Mouse (Mus musculus) gastrocnemius, postnatal 14 days (tissue): Measurements from ENCODE around the gene Fbxo24. TPM values are rescaled to one million over a fixed set of nuclear protein-coding genes. Genes with fewer than 3 reads are reported as not detected.
A peak's percentile ranks its signal among the peaks of the same experiment; 100 is the strongest.
"Not testable (repeated sequence)": the region's sequence is repeated elsewhere in the genome, so short reads cannot be mapped to it uniquely, and the experiment has no call there.

ENCODE experiments used
- DNase-seq: peaks from one replicate; pipeline ENCODE4 v3.0.0; 2021; ENCODE audit warnings: mixed read lengths
- intact Hi-C: fragments of 180-260 bp; cut with DNase I; formaldehyde crosslinking; loops from one replicate; pipeline ENCODE4 v1.15.1; 2025; ENCODE audit warnings: low total_unique reads
- total RNA-seq, 2 experiments: library from RNA; stranded (reverse); gene quantifications; 2 replicates each; pipeline ENCODE4 v1.2.3; 2021

The Fbxo24 gene
- total RNA-seq, 2 experiments from 2014 or later = 0.27 TPM; not detected in 1

GRCm38 (mm10) chr5:137645091-137645651, 16.4 kb upstream of the Fbxo24 start:
- DNase-seq = no peak

GRCm38 (mm10) chr5:137644484-137644883, 15.7 kb upstream of the Fbxo24 start:
- intact Hi-C loops = no loop called here
- DNase-seq = no peak

More at GRCm38 (mm10) chr5:137645091-137645651, 16.4 kb upstream of the Fbxo24 start:
- intact Hi-C loops = no loop called here

GRCm38 (mm10) chr5:137642886-137643285, 14.1 kb upstream of the Fbxo24 start:
- DNase-seq = no peak
- intact Hi-C loops = no loop called here

DNA sequence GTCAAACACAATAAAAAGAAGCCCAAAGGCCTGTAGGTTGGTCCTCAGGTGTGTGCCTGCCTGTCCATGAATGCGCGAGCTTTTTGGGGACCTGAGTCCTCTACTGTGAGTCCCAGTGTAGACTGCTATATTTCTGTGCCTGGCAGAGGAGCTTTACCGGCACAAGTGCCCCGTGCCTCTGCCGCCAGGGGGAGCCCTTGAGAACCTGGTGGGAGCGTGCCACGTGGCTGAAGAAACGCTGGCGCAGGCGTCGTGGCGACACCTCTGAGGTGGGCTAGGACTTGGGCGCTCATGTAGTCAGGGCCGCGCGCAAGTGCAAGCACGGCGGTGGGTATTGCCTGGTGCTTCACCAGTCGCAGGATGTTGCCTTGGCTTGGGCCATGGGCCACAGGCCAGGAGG, 12.3 kb upstream of the Fbxo24 start, which contains the start of gene Sap25:
Gene Sap25 (plus strand): TSS at position 281 of the 400 bp plus-strand sequence.
- intact Hi-C loops = no loop called here
- no peak for DNase-seq

GRCm38 (mm10) chr5:137639472-137639871, 10.7 kb upstream of the Fbxo24 start:
- DNase-seq = no peak
- intact Hi-C loops = loop anchor here (10.0 kb wide), 1 partner anchor 115 kb away; no protein-coding TSS in a partner anchor

- intact Hi-C loops = loop anchor here (10.0 kb wide), 1 partner anchor 109 kb away; no protein-coding TSS in a partner anchor
- no peak for DNase-seq
Measured at GRCm38 (mm10) chr5:137633397-137634084, 4.7 kb upstream of the Fbxo24 start.

DNA sequence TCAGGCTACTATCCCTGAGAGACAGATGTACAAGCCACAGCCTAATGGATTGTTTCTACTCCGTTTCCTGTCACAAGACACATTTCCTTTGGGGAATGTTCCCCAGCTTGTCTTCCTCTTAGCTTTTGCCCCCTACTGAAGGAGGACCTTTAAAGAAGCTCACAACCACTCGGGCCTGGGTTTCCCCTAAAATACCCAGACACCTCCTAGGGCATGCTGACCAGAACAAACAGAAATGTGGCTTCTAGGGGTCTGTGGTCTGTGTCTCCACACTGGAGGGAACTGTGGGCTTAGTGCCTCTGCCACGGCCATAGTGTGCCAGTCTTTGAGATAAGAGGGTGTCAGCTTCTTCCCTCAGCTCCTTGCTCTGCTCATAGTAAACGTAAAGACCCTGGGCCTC, 2.8 kb upstream of the Fbxo24 start:
- no peak for DNase-seq
- intact Hi-C loops = loop anchor here (10.0 kb wide), 1 partner anchor 107 kb away; no protein-coding TSS in a partner anchor

- intact Hi-C loops = loop anchor here (10.0 kb wide), 1 partner anchor 106 kb away; no protein-coding TSS in a partner anchor
- DNase-seq = no peak
Measured at GRCm38 (mm10) chr5:137631171-137631570, 2.4 kb upstream of the Fbxo24 start.

GRCm38 (mm10) chr5:137630602-137631001, 1.8 kb upstream of the Fbxo24 start:
- intact Hi-C loops = loop anchor here (10.0 kb wide), 1 partner anchor 106 kb away; no protein-coding TSS in a partner anchor

GRCm38 (mm10) chr5:137629906-137630545, 1.2 kb upstream of the Fbxo24 start:
- intact Hi-C loops = loop anchor here (10.0 kb wide), 1 partner anchor 105 kb away; no protein-coding TSS in a partner anchor
- no peak for DNase-seq

More at GRCm38 (mm10) chr5:137630602-137631001, 1.8 kb upstream of the Fbxo24 start:
- DNase-seq = no peak

DNA sequence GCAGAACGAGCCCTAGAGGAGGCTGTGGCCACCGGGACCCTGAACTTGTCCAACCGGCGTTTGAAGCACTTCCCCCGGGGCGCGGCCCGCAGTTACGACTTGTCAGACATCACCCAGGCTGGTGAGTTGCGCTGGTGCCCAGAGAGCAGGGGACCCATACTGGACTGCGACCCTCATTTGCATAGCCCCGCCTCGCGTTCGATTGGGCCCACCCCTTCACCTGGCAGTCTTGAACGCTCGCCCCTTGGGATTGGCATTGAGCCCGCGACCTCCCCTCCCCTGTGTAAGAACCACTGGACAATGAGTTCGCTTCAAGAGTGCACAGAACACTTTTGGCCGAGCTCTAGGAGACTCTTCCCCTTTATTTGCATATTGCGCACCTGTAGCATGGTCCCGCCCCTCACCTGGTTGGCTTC, 512 bp upstream of the Fbxo24 start:
- DNase-seq = no peak
- intact Hi-C loops = no loop called here

- intact Hi-C loops = no loop called here
- no peak for DNase-seq
Measured at GRCm38 (mm10) chr5:137627991-137628390, 811 bp downstream of the Fbxo24 start.

DNA sequence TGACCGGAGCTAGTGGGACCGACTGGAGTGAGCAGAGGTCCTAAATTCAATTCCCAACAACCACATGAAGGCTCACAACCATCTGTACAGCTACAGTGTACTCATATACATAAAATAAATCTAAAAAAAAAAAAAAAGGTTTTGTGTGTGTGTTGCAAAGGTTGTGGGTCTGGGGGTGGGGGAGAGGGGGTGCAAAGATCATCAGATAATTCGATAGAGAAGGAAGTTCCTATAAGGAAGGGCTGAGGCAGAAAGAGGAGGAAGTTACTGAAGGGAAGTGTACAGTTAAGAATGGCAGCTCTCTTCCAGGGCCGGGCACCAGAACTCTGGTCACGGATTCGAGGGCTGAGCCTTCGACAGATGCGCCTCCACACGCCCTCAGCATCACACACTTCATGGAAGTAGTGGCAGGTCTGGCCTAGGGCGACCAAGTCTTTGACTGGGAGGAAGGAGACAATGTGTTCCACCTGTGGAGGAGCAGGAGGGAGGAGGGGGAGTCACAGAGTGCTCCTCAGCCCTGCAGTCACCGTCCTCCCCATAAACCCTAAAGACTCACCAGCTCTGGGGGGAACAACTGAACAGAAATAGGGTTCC, 4.8 kb downstream of the Fbxo24 start:
- intact Hi-C loops = loop anchor here (2.0 kb wide), 1 partner anchor 21 kb away; no protein-coding TSS in a partner anchor
- no peak for DNase-seq

- intact Hi-C loops = no loop called here
- DNase-seq = no peak
Measured at GRCm38 (mm10) chr5:137615347-137615746, 13.5 kb downstream of the Fbxo24 start.

DNA sequence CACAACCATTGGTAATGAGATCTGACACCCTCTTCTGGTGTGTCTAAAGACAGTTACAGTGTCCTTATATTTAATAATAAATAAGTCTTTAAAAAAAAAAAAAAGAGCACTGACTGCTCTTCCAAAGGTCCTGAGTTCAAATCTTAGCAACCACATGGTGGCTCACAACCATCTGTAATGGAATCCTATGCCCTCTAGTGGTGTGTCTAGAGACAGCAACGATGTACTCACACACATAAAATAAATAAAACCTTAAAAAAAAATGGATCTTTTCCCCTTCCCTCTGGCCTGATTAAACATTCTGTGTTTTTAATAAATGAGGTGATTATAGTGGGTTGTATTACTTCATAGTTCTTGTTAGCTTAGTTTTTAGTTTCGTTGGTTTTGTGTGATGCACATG, 13.9 kb downstream of the Fbxo24 start:
- DNase-seq, intact Hi-C loops: not testable (repeated sequence)

DNA sequence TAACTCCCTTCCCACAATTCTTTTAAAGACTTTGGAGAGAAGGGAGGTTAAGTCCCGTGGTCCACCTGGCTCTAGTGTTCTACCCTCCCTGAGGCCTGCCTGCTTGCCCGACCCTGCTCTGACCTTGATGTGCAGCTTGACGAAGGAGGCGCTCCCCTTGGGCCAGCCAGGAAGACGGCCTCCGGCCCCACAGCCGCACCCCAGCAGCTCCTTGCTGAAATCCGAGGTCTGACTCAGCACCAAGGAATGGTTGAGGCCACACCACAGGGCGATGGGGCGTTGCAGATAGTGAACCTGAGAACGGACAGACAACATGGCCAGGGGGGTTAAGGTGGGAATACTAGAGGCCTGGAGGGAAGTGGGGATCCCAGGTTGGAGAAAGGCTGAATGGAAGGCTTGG, 15.3 kb downstream of the Fbxo24 start, which contains the start of gene Pcolce:
Gene Pcolce (minus strand): TSS at position 235 of the 400 bp plus-strand sequence.
- intact Hi-C loops = no loop called here

DNA sequence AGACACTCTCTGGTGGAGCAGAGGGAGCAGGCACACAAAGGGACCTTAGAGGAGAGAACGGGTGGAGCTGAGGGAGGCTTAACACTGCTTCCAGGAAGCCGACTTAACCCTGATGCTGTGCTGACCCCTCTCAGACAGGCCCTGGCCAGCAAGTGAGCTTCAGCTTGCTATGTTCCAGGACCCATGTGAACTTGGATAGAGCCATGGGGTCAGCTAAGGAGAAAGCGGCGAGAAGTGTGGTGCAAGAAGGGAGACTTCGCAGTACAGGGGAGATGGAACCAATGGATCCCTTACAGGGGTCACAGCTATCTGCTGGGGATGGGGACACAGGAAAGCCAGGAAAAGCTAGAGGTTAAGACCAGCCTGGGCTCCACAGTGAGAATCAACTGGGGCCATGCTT, 15.7 kb downstream of the Fbxo24 start:
- intact Hi-C loops = no loop called here
- no peak for DNase-seq

More for the DNA sequence above, 15.3 kb downstream of the Fbxo24 start, which contains the start of gene Pcolce:
- peak; percentile 58 for DNase-seq

GRCm38 (mm10) chr5:137611245-137611602, 17.6 kb downstream of the Fbxo24 start:
- DNase-seq = peak; percentile 89
- intact Hi-C loops = no loop called here

DNA sequence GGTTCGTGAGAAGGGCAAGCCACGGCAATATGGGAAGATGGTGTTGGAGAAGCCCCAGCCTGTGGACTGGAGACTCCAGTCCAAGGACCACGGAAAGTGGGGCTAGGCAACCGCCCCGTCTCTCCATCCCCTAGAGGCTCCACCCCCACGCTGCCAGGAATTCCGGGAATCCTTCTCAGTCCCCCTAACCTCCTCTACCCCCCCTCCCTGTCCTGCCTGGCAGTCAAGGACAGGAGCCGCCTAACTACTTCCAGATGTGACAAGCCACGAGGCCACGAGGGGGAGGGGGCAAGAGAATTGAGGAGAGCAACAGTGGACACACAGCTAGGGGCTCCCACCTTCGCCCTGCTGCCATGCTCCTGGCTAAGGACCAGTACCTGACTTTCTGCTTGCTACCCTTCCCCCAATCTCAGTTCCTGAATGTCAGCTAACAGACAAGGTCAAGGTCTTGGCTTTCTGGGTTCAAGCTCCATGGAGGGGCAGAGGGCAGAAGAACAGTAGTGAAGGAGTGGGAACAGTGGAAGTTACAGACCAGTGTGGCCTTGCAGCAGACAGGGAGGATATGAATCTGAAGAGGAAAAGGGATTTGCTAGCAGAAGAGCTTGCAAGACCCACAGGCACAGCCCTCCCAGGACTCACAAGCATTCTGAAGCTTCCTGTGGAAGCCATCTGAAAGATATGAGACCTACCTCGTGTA, 18.1 kb downstream of the Fbxo24 start:
- DNase-seq = peak; percentile 92
- intact Hi-C loops = no loop called here
